Mouse (Mus musculus) cerebellum, adult 2 months (tissue): ENCODE results near the gene 1700029I15Rik.

Source experiments
- CTCF ChIP-seq: fragments of 200-500 bp; IDR thresholded peaks from 2 replicates; pipeline ENCODE4 v1.5.1; 2011; ENCODE audit warnings: low read depth, mild to moderate bottlenecking, control low read depth, low read length, moderate library complexity, borderline replicate concordance; ENCODE audit not compliant: insufficient read depth
- POLR2A ChIP-seq: fragments of 200-500 bp; IDR thresholded peaks from 2 replicates; pipeline ENCODE4 v1.6.1; 2011; ENCODE audit warnings: low read length, control low read depth, borderline replicate concordance; ENCODE audit not compliant: insufficient read depth

DNA sequence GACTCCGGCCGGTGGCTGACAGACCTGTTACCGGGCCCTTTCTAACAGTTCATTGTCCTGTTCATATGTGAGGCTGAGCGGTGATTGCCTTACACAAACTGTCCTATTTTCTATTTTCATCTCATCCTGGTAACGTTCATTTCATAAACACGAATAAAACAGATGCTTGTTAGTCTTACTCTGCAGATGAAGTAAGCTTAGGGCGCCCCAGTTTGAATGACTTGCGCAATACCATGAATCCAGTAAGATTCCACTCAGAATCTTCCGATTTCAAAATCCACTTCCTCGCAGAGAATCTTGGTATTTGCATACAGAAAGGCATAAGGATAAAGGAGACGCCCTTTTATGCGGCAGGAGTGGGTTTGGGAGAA lies 52.0 kb downstream of the 1700029I15Rik start:
- TF ChIP-seq POLR2A (no peak), CTCF (no peak)
